Mouse (Mus musculus) hindbrain, embryonic 10.5 days (tissue): ENCODE results near the gene Efna5. TPM values are rescaled to one million over a fixed set of nuclear protein-coding genes. Genes with fewer than 3 reads are reported as not detected.
A peak's percentile ranks its signal among the peaks of the same experiment; 100 is the strongest.

ENCODE experiments used
- DNase-seq: peaks from one replicate; pipeline ENCODE4 v3.0.0-alpha.2; 2017; ENCODE audit warnings: low spot score
- H3K27ac ChIP-seq: fragments of 300-500 bp; sonication (generic); 2 replicates; pipeline ENCODE4 v1.5.1; 2016; ENCODE audit warnings: mild to moderate bottlenecking, moderate library complexity
- H3K27me3 ChIP-seq: fragments of 300-500 bp; sonication (generic); 2 replicates; pipeline ENCODE4 v1.6.1; 2016; ENCODE audit warnings: mild to moderate bottlenecking; ENCODE audit not compliant: poor library complexity, insufficient read depth, severe bottlenecking
- H3K36me3 ChIP-seq: fragments of 300-500 bp; sonication (generic); 2 replicates; pipeline ENCODE4 v1.6.1; 2016; ENCODE audit warnings: mild to moderate bottlenecking, moderate library complexity
- H3K4me1 ChIP-seq: fragments of 300-500 bp; sonication (generic); replicated peaks from 2 replicates; pipeline ENCODE4 v1.6.1; 2016; ENCODE audit warnings: mild to moderate bottlenecking
- H3K4me3 ChIP-seq: fragments of 300-500 bp; sonication (generic); 2 replicates; pipeline ENCODE4 v1.5.1; 2016; ENCODE audit warnings: mild to moderate bottlenecking, moderate library complexity
- H3K9me3 ChIP-seq: fragments of 300-500 bp; sonication (generic); 2 replicates; pipeline ENCODE4 v1.6.1; 2016; ENCODE audit warnings: mild to moderate bottlenecking, moderate library complexity
- WGBS: fragments of 180-500 bp; shearing (Covaris S2); methylation state at CpG from one replicate; pipeline ENCODE4 v1.1.7; 2016; 5-methylcytosine and 5-hydroxymethylcytosine counted together
- polyA plus RNA-seq: library from polyadenylated mRNA; unstranded; fragments of >200 nt; fragmentation: Nextera tagmentation; extraction: Ambion mirVana; gene quantifications from 2 replicates; pipeline ENCODE4 v1.2.1, GENCODE M21; 2016

The Efna5 gene
- polyA plus RNA-seq, 1 experiment from 2014 or later, result 40.5 TPM

DNA sequence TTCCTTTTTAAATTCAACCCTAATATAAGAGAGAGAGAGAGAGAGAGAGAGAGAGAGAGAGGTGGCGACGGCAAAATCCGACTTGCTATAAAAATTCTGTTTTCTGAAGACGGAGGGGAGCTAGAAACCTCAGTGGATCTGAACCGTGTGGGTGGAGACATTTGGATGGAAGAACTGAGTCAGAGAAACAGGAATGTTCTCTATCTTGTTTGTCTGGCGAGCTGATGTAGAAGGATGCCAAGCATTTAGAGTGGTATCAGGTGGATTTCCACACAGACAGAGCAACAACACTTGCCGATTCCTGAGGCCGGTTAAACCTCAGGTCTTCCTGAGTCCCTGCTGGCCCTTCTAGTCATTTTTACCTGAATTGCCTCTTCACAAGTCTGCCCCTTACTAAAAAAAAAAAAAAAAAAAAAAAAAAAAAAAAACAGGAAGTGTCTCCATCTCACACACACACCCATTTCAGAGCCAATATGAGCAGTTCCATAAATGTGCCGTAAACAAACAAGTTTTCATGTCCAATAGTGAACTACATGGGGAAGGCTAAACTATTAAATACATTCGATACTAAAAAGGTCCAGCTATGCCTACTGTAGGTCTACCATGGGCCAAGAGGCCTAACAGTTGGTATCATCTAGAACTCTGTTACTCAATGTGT, 231.7 kb downstream of the Efna5 start:
- Histone ChIP-seq H3K4me3 (no peak overlapping the region), H3K36me3 (peaks cover 3% of the 10 kb centered on the region), H3K9me3 (no peaks in the 10 kb centered on the region), H3K4me1 (no peaks in the 10 kb centered on the region), H3K27me3 (no peaks in the 10 kb centered on the region), H3K27ac (no peak overlapping the region)
- DNase-seq, result no peak
- WGBS, result 94% methylated on average over 10 of the region's 10 CpGs

DNA sequence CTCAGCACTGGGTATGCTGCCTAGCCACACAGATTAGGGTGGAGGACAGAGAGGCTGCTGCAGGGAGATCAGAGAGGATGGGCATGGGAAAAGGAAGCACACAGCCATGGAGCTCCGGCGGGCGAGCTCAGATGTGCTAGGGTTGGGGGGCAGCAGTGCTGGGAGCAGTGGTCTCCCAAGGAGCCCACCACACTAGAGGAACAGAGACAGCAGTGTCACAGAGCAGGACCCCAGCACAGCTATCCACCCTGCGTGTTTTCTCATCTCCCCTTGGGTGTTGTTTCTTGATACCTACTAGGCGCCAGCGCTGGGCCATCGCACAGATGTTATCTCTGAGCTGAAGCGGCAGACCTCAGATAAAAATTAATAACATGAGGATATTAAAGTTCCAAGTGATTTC, 234.3 kb downstream of the Efna5 start:
- no peak for DNase-seq
- WGBS, result 95% methylated on average over 8 of the region's 8 CpGs
- peaks cover 3% of the 10 kb centered on the region for H3K36me3 ChIP-seq

DNA sequence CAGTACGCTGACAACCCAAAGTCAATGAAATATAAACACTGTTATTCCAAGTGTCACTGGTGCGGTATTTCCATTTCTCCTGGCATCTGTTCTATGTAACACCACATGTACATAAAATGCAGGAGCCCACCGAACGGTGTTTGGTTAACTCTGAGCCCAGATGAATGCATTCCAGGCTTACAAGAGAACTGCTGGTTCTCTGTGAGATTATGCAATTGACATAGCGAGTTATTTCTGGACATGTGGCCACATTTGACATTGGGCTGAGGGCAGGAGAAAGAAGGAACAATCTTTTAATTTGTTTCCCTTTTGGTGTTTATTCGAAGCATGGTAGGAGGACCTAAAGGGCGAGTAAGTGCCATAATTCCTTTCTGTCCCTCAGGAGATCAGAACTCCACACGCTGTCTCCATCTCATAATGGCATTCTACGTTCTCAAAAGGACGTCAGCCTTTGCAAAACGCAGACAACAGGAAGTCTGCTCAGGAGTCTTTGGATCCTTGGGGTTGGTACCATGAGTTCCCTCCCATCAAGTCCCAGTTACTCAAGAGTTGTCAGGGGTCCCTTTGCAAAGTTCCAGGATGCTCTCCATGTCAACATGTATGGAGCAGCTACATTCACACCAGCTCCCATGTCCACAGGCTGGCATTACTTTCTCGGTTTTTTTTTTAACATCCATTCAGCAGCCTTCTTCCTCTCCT, 238.5 kb downstream of the Efna5 start:
- H3K4me3 ChIP-seq, result no peak overlapping the region
- H3K9me3 ChIP-seq, result no peaks in the 10 kb centered on the region
- no peaks in the 10 kb centered on the region for H3K27me3 ChIP-seq
- WGBS, result 85% methylated on average over 12 of the region's 12 CpGs
- H3K4me1 ChIP-seq, result peaks cover 6% of the 10 kb centered on the region; the same call in 1 of the 2 replicates
- H3K27ac ChIP-seq, result no peak overlapping the region
- no peaks in the 10 kb centered on the region; the same call in 1 of the 2 replicates for H3K36me3 ChIP-seq
- DNase-seq, result no peak

More for the DNA sequence above, 234.3 kb downstream of the Efna5 start:
- no peak overlapping the region for H3K4me3 ChIP-seq
- no peaks in the 10 kb centered on the region for H3K27me3 ChIP-seq
- no peaks in the 10 kb centered on the region for H3K9me3 ChIP-seq
- no peak overlapping the region for H3K27ac ChIP-seq
- H3K4me1 ChIP-seq, result peaks cover 6% of the 10 kb centered on the region; the same call in 1 of the 2 replicates

DNA sequence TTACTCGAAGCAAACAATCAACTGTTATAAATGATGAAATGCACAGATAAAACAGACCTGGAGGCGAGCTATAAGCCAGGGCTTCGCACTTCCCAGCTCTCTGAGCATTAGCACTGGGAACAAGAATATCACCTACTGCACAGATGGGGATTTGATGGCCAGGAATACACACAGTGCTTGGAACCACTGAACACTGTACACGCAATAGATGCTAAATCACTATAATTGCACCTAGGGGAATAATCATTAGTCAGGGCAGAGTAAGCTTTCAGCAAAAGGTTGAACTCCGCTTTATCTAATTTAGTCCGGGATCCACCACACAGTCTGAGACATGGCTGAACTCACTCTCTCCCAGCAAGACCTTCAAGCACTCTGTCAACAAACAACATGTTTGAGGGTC, 240.5 kb downstream of the Efna5 start:
- no peaks in the 10 kb centered on the region; the same call in 1 of the 2 replicates for H3K36me3 ChIP-seq
- 90% methylated on average over 6 of the region's 6 CpGs for WGBS
- H3K4me1 ChIP-seq, result peaks cover 6% of the 10 kb centered on the region; the same call in 1 of the 2 replicates
- H3K27me3 ChIP-seq, result no peaks in the 10 kb centered on the region
- no peaks in the 10 kb centered on the region for H3K9me3 ChIP-seq
- H3K27ac ChIP-seq, result no peak overlapping the region
- no peak overlapping the region for H3K4me3 ChIP-seq
- no peak for DNase-seq

DNA sequence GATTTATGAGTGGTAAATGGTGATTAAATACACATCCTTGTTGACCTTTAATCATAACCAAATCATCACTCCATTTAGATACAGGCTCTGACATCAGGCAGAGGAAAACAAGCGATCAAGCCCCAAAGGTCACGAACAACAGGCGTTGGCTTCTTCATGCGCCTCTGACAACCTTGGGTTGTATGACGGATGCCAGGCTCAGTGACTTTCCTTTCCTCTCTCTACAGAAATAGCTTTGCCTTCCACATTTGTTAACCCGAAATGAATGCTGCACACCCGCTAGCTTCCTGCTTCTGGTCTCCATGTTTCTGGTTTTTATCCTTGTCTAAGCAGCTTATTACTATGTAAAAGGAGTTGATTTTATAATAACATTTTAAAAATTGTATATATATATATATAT, 244.2 kb downstream of the Efna5 start:
- no peak for DNase-seq
- Histone ChIP-seq H3K27ac (no peak overlapping the region), H3K27me3 (no peaks in the 10 kb centered on the region), H3K36me3 (no peaks in the 10 kb centered on the region), H3K9me3 (no peaks in the 10 kb centered on the region), H3K4me3 (no peak overlapping the region), H3K4me1 (0 out of 2 replicates have a peak, but pooled peaks cover under 1% of the 10 kb centered on the region)
- WGBS, result 90% methylated on average over 7 of the region's 7 CpGs

DNA sequence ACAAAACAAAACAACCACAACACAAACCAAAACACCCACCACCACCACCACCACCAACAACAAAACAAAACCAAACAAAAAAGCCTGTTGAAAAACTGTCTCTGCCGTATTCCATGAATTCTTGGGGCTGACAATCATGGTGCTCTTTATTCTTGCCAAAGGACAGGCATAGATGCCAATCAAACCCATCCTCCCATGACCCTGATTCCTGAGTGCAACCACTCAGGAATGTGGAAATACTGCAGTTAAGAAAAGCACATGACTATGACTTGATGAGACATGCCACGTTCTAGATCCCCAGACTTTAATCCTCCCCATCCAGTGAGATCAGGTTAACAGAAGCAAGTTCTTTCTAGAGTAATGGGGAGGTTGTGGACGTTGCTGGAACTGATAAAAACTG, 246.2 kb downstream of the Efna5 start:
- Histone ChIP-seq H3K4me1 (no peaks in the 10 kb centered on the region), H3K36me3 (no peaks in the 10 kb centered on the region), H3K4me3 (no peak overlapping the region), H3K27ac (no peak overlapping the region), H3K27me3 (no peaks in the 10 kb centered on the region), H3K9me3 (no peaks in the 10 kb centered on the region)
- no peak for DNase-seq
- WGBS, result 75% methylated on average over 3 of the region's 3 CpGs

DNA sequence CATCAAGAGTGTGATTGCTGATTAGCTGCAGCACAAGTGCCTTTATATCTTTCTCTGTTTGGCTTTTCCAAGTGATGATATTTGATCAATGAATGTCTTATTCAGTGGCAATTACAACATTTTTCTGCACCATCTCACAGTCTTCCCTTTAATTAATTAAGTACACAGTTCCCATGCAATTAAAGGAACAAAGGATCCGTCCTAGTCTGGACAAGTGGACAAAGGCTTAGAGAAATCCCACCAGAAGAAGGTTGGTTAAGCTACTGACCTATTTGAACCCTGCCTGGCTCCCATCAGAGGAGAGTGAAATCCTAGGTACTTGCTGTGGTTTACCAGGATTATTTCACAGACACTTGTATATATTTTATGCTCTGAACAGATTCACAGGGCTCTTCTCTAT, 252.6 kb downstream of the Efna5 start:
- DNase-seq, result no peak
- Histone ChIP-seq H3K9me3 (no peaks in the 10 kb centered on the region), H3K27me3 (no peaks in the 10 kb centered on the region), H3K27ac (no peak overlapping the region), H3K4me3 (no peak overlapping the region), H3K36me3 (no peaks in the 10 kb centered on the region), H3K4me1 (peaks cover 19% of the 10 kb centered on the region)
- 75% methylated on average over 1 of the region's 1 CpGs for WGBS

DNA sequence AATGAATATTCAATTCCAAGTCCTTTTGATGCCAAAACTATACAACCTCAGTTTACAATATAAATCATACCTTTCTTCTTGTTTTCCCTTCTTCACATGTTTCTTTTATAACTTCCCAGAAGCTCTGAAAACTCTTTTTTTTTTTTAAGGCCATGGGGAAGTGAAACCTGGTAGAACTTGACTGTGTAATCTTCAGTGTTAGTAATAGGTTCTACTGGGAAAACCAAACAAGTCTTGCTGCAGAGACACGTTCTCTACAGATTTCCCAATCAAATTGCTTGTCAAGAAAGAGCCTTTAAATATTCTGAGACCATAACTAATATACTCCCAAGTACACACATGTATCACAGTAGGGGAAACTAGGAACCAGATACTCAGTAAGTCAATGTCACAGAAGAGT, 253.6 kb downstream of the Efna5 start:
- Histone ChIP-seq H3K9me3 (no peaks in the 10 kb centered on the region), H3K27me3 (no peaks in the 10 kb centered on the region), H3K4me1 (peaks cover 19% of the 10 kb centered on the region), H3K36me3 (no peaks in the 10 kb centered on the region), H3K4me3 (no peak overlapping the region), H3K27ac (no peak overlapping the region)
- WGBS, result 84% methylated on average over 1 of the region's 1 CpGs
- DNase-seq, result no peak

DNA sequence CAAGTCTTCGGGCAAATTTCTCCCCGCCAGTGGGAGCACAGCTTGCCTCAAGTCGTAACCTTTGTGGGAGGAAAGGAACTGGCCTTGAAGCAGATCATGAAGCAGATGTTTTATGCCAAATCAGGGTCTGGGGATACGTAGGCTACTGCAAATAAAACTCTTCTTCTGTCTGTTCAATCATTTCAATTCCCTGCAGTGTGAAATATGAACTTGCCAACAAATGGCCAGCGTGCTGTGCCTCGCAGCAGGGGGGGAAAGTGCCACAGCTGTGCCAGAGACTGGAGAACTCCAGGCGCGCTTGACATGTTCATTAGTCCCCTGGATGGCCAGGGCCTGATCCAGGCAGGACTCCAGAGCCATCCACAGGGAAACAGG, 255.5 kb downstream of the Efna5 start:
- no peak overlapping the region for H3K27ac ChIP-seq
- 53% methylated on average over 8 of the region's 8 CpGs for whole genome bisulfite sequencing

DNA sequence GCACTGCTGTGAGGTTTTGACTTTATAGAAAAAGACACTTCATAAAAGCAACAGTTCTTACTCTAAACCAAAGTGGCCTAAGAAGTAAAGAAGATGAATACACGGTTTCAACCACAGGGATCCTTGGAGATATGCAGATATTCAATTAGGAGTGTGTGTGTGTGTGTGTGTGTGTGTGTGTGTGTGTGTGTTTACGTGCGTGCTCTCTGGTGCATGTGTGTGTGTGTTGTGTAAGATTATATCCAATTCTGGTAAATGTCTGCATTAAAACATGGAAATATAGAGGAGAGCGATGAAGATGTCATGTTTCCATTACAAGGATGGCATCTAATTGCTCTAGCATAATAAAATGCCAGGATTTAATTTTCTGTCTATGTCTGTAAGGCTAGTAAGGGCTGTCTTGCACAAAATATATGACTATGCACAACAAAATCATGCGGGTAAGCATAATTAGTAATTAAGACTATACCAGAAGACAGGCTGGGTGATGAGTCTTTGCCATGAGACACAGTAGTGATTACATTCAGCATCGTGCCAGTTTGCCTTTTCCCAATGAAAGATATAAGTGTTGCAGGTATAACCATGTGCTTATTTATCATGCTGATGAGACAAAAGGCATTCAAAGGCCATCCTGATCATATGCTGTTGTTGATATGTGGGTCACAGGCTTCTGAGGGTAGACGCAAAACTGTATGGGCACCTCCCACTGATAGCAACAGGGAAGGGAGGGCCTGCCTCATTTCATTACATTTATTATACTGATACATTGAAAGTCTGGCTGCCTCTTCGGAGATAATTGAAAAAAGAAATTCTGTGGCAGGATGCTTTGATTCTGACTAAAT, 256.1 kb downstream of the Efna5 start:
- 77% methylated on average over 8 of the region's 8 CpGs for WGBS
- no peak overlapping the region for H3K27ac ChIP-seq
- H3K4me3 ChIP-seq, result no peak overlapping the region
- no peak for DNase-seq
- H3K36me3 ChIP-seq, result no peaks in the 10 kb centered on the region
- peaks cover 19% of the 10 kb centered on the region for H3K4me1 ChIP-seq
- H3K27me3 ChIP-seq, result no peaks in the 10 kb centered on the region
- H3K9me3 ChIP-seq, result no peaks in the 10 kb centered on the region

More for the DNA sequence above, 255.5 kb downstream of the Efna5 start:
- DNase-seq, result peak; percentile 33
- Histone ChIP-seq H3K9me3 (no peaks in the 10 kb centered on the region), H3K4me3 (no peak overlapping the region), H3K27me3 (no peaks in the 10 kb centered on the region), H3K4me1 (peaks cover 19% of the 10 kb centered on the region), H3K36me3 (no peaks in the 10 kb centered on the region)

DNA sequence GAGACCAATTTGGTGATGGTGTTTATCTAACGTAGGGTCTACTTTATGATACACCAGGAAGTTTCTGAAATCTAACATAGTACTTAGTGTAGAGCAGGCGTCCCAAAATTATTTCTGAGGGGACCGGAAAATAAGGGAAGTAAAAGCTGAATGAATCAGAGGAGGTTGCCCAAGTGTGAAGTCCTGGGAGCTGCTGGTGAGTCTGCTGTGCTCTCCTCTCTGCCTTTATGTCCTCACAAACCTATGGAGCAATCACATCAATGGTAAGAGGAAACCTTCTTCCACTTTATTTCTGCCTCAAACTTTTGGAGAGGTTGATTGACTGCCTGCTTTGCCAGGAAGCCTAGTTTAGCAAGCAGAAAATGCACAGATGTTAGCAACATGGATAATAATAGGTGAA, 257.9 kb downstream of the Efna5 start:
- no peak overlapping the region for H3K4me3 ChIP-seq
- H3K27me3 ChIP-seq, result no peaks in the 10 kb centered on the region
- no peak overlapping the region for H3K27ac ChIP-seq
- WGBS, result 90% methylated on average over 3 of the region's 3 CpGs
- no peaks in the 10 kb centered on the region for H3K9me3 ChIP-seq
- no peaks in the 10 kb centered on the region for H3K36me3 ChIP-seq
- no peak for DNase-seq
- peaks cover 19% of the 10 kb centered on the region for H3K4me1 ChIP-seq

DNA sequence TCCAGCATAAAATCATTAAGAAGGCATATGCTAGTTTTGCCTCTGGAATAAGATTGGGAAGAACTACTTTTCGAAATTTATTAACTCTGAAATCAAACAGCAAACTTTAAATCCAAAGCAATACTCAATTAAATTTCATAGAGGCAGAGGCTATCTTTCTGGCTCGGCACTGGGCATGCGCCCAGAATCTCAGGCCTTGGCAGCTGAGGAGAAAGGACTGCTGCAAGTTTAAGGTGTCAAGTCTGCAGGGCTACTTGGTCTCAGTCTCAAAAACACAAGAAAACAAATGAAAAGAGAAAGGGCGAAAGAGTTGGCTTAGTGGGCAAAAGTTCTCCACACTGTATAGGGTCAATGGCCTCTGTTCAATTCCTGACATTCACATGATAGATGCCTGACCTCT, 258.6 kb downstream of the Efna5 start:
- H3K4me3 ChIP-seq, result no peak overlapping the region
- H3K36me3 ChIP-seq, result no peaks in the 10 kb centered on the region
- H3K27me3 ChIP-seq, result no peaks in the 10 kb centered on the region
- H3K4me1 ChIP-seq, result peaks cover 19% of the 10 kb centered on the region
- 90% methylated on average over 4 of the region's 4 CpGs for WGBS
- H3K9me3 ChIP-seq, result no peaks in the 10 kb centered on the region
- no peak for DNase-seq
- H3K27ac ChIP-seq, result no peak overlapping the region

DNA sequence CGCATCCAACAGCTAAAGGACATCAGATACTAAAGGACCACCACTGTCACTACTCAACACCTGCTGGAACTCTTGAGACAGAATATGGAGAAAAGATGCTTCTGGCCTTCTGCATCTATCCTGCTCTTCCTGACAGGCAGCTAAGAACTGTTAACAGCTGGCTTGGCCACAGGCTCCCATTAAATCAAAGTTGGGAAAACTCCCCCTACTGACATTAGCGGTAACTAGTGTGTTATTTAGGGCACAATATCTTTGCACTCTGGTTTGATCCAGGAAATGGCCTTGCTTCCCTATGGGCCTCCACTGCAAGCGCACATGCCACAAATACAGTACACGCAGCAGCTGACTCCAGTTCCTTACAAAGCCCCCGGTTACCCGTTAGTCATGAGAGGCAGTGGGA, 266.0 kb downstream of the Efna5 start:
- Histone ChIP-seq H3K4me1 (peaks cover 25% of the 10 kb centered on the region), H3K27ac (no peak overlapping the region), H3K27me3 (no peaks in the 10 kb centered on the region), H3K36me3 (no peaks in the 10 kb centered on the region), H3K4me3 (no peak overlapping the region), H3K9me3 (no peaks in the 10 kb centered on the region)
- WGBS, result 76% methylated on average over 6 of the region's 6 CpGs
- DNase-seq, result no peak
